Mouse (Mus musculus) lung, embryonic 14.5 days (tissue): ENCODE results near the gene D10Wsu102e. TPM values are rescaled to one million over a fixed set of nuclear protein-coding genes. Genes with fewer than 3 reads are reported as not detected.
"Not testable (repeated sequence)": the region's sequence is repeated elsewhere in the genome, so short reads cannot be mapped to it uniquely, and the experiment has no call there.

Experiments
- ATAC-seq: fragments of 200-750 bp; cut with Nextera tagmentation; 2 replicates; pipeline ENCODE4 v1.8.0; 2017; ENCODE audit warnings: mild to moderate bottlenecking, moderate TSS enrichment, moderate library complexity; ENCODE audit not compliant: insufficient read depth
- DNase-seq: peaks from one replicate; pipeline ENCODE4 v3.0.0-alpha.2; 2015
- H3K27ac ChIP-seq: fragments of 300-500 bp; sonication (generic); 2 replicates; pipeline ENCODE4 v1.5.1; 2014; ENCODE audit warnings: low read depth, mild to moderate bottlenecking, moderate library complexity
- H3K27me3 ChIP-seq: fragments of 300-500 bp; sonication (generic); 2 replicates; pipeline ENCODE4 v1.6.1; 2014; ENCODE audit warnings: low read length, control low read depth; ENCODE audit not compliant: insufficient read depth
- H3K36me3 ChIP-seq: fragments of 300-500 bp; sonication (generic); 2 replicates; pipeline ENCODE4 v1.6.1; 2014; ENCODE audit warnings: control low read depth; ENCODE audit not compliant: insufficient read depth
- H3K4me1 ChIP-seq: fragments of 300-500 bp; sonication (generic); 2 replicates; pipeline ENCODE4 v1.6.1; 2014; ENCODE audit warnings: antibody characterized with exemption, control low read depth; ENCODE audit not compliant: insufficient read depth
- H3K4me2 ChIP-seq: fragments of 300-500 bp; sonication (generic); 2 replicates; pipeline ENCODE4 v1.6.1; 2014; ENCODE audit warnings: mild to moderate bottlenecking
- H3K4me3 ChIP-seq: fragments of 300-500 bp; sonication (generic); 2 replicates; pipeline ENCODE4 v1.5.1; 2014; ENCODE audit warnings: low read depth, low read length
- H3K9ac ChIP-seq: fragments of 300-500 bp; sonication (generic); 2 replicates; pipeline ENCODE4 v1.6.1; 2014
- H3K9me3 ChIP-seq: fragments of 300-500 bp; sonication (generic); 2 replicates; pipeline ENCODE4 v1.6.1; 2016; ENCODE audit warnings: low read depth, low read length, control low read depth
- CTCF ChIP-seq: IDR thresholded peaks from 2 replicates; pipeline ENCODE4 v1.5.1; 2016; ENCODE audit warnings: antibody characterized with exemption, low read depth
- WGBS: fragments of 180-500 bp; shearing (Covaris S2); extraction: QIAGEN DNeasy Blood & Tissue Kit; methylation state at CpG from one replicate; pipeline ENCODE4 v1.1.7; 2014; 5-methylcytosine and 5-hydroxymethylcytosine counted together
- polyA plus RNA-seq: library from polyadenylated mRNA; unstranded; fragments of >200 nt; fragmentation: Nextera tagmentation; extraction: Ambion mirVana; gene quantifications from 2 replicates; pipeline ENCODE4 v1.2.1, GENCODE M21; 2014

The D10Wsu102e gene
- polyA plus RNA-seq, 1 experiment from 2014 or later, result 0.84 TPM

DNA sequence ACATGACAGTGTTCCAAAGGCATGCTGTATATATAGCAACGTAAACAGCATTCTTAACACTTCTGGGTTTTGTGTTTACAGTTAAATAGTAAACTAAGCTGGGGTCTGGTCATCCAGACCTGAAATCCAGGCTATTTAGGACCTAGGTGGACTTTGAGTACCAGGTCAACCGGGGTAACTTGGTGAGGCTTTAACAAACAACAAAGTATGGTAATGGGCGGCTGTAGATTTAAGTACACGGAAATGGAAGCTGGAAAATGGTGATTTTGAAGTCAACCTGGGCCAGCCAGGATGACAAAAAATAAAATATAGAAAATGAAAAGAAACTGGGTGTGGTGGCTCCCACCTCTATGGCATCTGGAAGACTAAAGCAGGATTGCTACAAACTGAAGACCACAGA lies 570 bp upstream of the D10Wsu102e start:
- H3K4me3 ChIP-seq, result peak overlapping the region; percentile 92
- WGBS, result 86% methylated on average over 4 of the region's 4 CpGs
- no peaks in the 10 kb centered on the region for H3K27me3 ChIP-seq
- H3K9me3 ChIP-seq, result no peaks in the 10 kb centered on the region
- peaks cover 8% of the 10 kb centered on the region; the same call in 1 of the 2 replicates for H3K4me1 ChIP-seq
- peak overlapping the region; percentile 68 for H3K4me2 ChIP-seq
- H3K9ac ChIP-seq, result peak overlapping the region; percentile 26; the same call in 1 of the 2 replicates
- ATAC-seq, result no peak
- H3K36me3 ChIP-seq, result peaks cover 23% of the 10 kb centered on the region
- peak overlapping the region; percentile 75; the same call in 1 of the 2 replicates for H3K27ac ChIP-seq
- no peak for DNase-seq
- no peak for TF ChIP-seq CTCF

DNA sequence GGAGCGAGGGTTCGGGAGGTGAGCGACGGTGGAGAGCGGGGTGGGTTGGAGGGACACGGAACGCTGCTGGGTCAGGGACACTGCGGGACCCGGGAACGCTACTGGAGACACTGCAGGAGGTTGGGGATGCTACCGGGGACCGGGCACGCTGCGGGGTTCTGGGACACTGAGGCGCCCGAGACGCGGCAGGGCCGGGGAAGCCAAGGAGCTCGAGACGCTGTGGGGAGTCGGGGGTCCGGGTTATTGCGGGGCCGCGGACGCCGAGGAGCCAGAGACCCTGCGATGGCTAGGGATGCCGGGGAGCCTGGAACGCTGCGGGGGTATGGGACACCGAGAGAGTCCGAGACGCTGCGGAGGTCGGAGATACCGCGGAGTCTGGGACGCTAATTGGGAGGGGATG lies 335 bp downstream of the D10Wsu102e start:
- under 1% methylated on average over 40 of the region's 40 CpGs for WGBS
- H3K4me2 ChIP-seq, result peak overlapping the region; percentile 68
- no peak for TF ChIP-seq CTCF
- peaks cover 32% of the 10 kb centered on the region for H3K36me3 ChIP-seq
- H3K27ac ChIP-seq, result peak overlapping the region; percentile 75
- ATAC-seq, result peak; percentile 81
- peak overlapping the region; percentile 80 for H3K9ac ChIP-seq
- no peaks in the 10 kb centered on the region for H3K9me3 ChIP-seq
- H3K27me3 ChIP-seq, result no peaks in the 10 kb centered on the region
- peak overlapping the region; percentile 92 for H3K4me3 ChIP-seq
- DNase-seq, result no peak
- peaks cover 8% of the 10 kb centered on the region; the same call in 1 of the 2 replicates for H3K4me1 ChIP-seq

- Histone ChIP-seq H3K9ac (peak overlapping the region; percentile 80; the same call in 1 of the 2 replicates), H3K4me3 (peak overlapping the region; percentile 92; the same call in 1 of the 2 replicates), H3K4me1 (peaks cover 8% of the 10 kb centered on the region; the same call in 1 of the 2 replicates), H3K9me3 (no peaks in the 10 kb centered on the region), H3K27ac (no peak overlapping the region), H3K36me3 (peaks cover 46% of the 10 kb centered on the region), H3K4me2 (peak overlapping the region; percentile 68), H3K27me3 (no peaks in the 10 kb centered on the region)
- WGBS, result 52% methylated on average over 5 of the region's 5 CpGs
- ATAC-seq (no peak), DNase-seq (peak; percentile 74)
- TF ChIP-seq CTCF, result peak; percentile 63
These were observed 1.8 kb downstream of the D10Wsu102e start for GRCm38 (mm10) chr10:83361643-83362382.

DNA sequence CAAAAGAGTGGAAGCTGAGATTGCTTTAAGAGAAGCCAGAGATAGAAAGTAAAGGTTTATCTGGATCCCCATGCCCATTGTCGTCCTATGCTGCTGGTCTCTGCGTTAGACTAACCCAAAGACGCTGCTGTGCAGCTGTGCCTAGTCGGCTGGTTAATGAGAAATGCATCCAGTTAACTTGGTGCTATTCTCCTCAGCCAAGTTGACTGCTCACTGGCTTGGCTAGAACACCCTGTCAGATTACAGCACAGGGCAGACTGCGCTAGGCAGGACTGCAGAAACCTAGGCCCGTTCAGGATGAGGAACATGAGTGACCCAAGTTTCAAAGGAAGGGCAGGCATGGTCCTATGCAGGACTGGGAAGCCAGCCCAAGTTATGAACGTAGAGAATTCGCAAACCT lies 3.4 kb downstream of the D10Wsu102e start:
- peaks cover 8% of the 10 kb centered on the region; the same call in 1 of the 2 replicates for H3K4me1 ChIP-seq
- H3K4me2 ChIP-seq, result no peak overlapping the region
- ATAC-seq, result no peak
- no peak overlapping the region for H3K27ac ChIP-seq
- no peaks in the 10 kb centered on the region for H3K27me3 ChIP-seq
- H3K4me3 ChIP-seq, result no peak overlapping the region
- H3K9ac ChIP-seq, result no peak overlapping the region
- WGBS, result 93% methylated on average over 8 of the region's 8 CpGs
- no peak for TF ChIP-seq CTCF
- DNase-seq, result no peak
- H3K36me3 ChIP-seq, result peaks cover 59% of the 10 kb centered on the region
- no peaks in the 10 kb centered on the region for H3K9me3 ChIP-seq

DNA sequence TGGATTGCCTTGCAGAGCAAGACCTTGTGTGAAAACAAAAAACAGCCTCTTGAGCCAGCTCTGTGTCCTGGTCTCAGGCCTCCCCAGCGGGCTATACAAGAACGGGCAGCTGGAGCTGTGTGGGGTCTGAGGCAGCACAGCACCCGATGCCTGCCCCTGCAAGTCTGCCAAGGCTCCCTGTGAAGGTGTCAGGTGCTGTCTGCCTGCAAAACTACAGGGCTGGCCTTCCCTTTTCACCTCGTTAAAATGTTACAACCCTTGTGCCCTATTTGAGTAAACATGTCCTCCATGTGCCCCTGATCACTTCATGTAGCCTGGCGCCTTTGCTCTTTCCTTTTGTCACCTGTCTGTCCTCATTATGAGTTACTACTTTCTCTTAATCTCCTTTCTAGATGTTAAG lies 8.9 kb downstream of the D10Wsu102e start:
- H3K27ac ChIP-seq, result no peak overlapping the region
- H3K4me3 ChIP-seq, result no peak overlapping the region
- no peak for ATAC-seq
- H3K4me1 ChIP-seq, result no peaks in the 10 kb centered on the region
- no peaks in the 10 kb centered on the region for H3K9me3 ChIP-seq
- H3K36me3 ChIP-seq, result peaks cover 87% of the 10 kb centered on the region
- DNase-seq, result no peak
- no peak overlapping the region for H3K4me2 ChIP-seq
- TF ChIP-seq CTCF, result no peak
- H3K27me3 ChIP-seq, result no peaks in the 10 kb centered on the region
- WGBS, result 55% methylated on average over 5 of the region's 5 CpGs
- no peak overlapping the region for H3K9ac ChIP-seq

GRCm38 (mm10) chr10:83374045-83374656 lies 14.1 kb downstream of the D10Wsu102e start:
- no peaks in the 10 kb centered on the region; the same call in 1 of the 2 replicates for H3K4me1 ChIP-seq
- no peaks in the 10 kb centered on the region for H3K9me3 ChIP-seq
- H3K9ac ChIP-seq, result no peak overlapping the region
- DNase-seq, result peak; percentile 38
- H3K27ac ChIP-seq, result peak overlapping the region; percentile 48; the same call in 1 of the 2 replicates
- peak; percentile 28; the same call in 1 of the 2 replicates for ATAC-seq
- WGBS, result 66% methylated on average over 3 of the region's 3 CpGs
- no peak for TF ChIP-seq CTCF
- no peaks in the 10 kb centered on the region for H3K27me3 ChIP-seq
- H3K4me3 ChIP-seq, result no peak overlapping the region
- H3K4me2 ChIP-seq, result no peak overlapping the region
- H3K36me3 ChIP-seq, result peaks cover 45% of the 10 kb centered on the region

- not testable (repeated sequence) for H3K4me3 ChIP-seq, H3K4me1 ChIP-seq, H3K9me3 ChIP-seq, H3K27me3 ChIP-seq, H3K9ac ChIP-seq, H3K4me2 ChIP-seq, DNase-seq, H3K27ac ChIP-seq, ATAC-seq
- 92% methylated on average over 5 of the region's 5 CpGs for WGBS
- H3K36me3 ChIP-seq, result peaks cover 37% of the 10 kb centered on the region
These were observed 15.4 kb downstream of the D10Wsu102e start for GRCm38 (mm10) chr10:83375458-83375857.
